Mouse (Mus musculus) lung, adult 2 months (tissue): ENCODE measurements around the gene Tbc1d21. TPM values are rescaled to one million over a fixed set of nuclear protein-coding genes. Genes with fewer than 3 reads are reported as not detected.
A peak's percentile ranks its signal among the peaks of the same experiment; 100 is the strongest.

ENCODE experiments used
- DNase-seq: peaks from one replicate; pipeline ENCODE4 v3.0.0; 2022
- H3K4me1 ChIP-seq: fragments of 200-500 bp; 2 replicates; pipeline ENCODE4 v1.6.1; 2011; ENCODE audit warnings: low read length; ENCODE audit not compliant: control insufficient read depth, insufficient read depth
- H3K4me3 ChIP-seq: fragments of 200-500 bp; replicated peaks from 2 replicates; pipeline ENCODE3; 2011; ENCODE audit warnings: low read depth, mild to moderate bottlenecking, control low read depth, low read length; ENCODE audit errors: extremely low read depth
- CTCF ChIP-seq: fragments of 200-500 bp; IDR thresholded peaks from 2 replicates; pipeline ENCODE4 v1.5.1; 2011; ENCODE audit warnings: mild to moderate bottlenecking, low read length, control low read depth; ENCODE audit not compliant: insufficient read depth
- POLR2A ChIP-seq: fragments of 200-500 bp; IDR thresholded peaks from 2 replicates; pipeline ENCODE4 v1.6.1; 2011; ENCODE audit warnings: low read depth, mild to moderate bottlenecking, control low read depth, low read length, borderline replicate concordance; ENCODE audit errors: extremely low read depth
- WGBS: fragments of 180-500 bp; shearing (Covaris S2); methylation state at CpG from one replicate; pipeline ENCODE4 v1.1.7; 2018; 5-methylcytosine and 5-hydroxymethylcytosine counted together
- polyA plus RNA-seq: library from polyadenylated mRNA; depleted of rRNA; stranded (reverse); fragments of >200 nt; gene quantifications from 2 replicates; pipeline ENCODE4 v1.2.3, GENCODE M21; 2012

Tbc1d21 gene
- polyA plus RNA-seq, 1 experiment, result not detected

- H3K4me1 ChIP-seq, result no peaks in the 10 kb centered on the region
- no peak for DNase-seq
- 76% methylated on average over 6 of the region's 6 CpGs for WGBS
- H3K4me3 ChIP-seq, result no peak overlapping the region
- TF ChIP-seq CTCF (no peak), POLR2A (no peak)
Observed at GRCm38 (mm10) chr9:58347795-58348194, 22.5 kb downstream of the Tbc1d21 start.

- no peak overlapping the region for H3K4me3 ChIP-seq
- no peaks in the 10 kb centered on the region for H3K4me1 ChIP-seq
- WGBS, result 13% methylated on average over 10 of the region's 10 CpGs
- DNase-seq, result no peak
- TF ChIP-seq CTCF (no peak), POLR2A (no peak)
Observed at GRCm38 (mm10) chr9:58346498-58346897, 23.8 kb downstream of the Tbc1d21 start.

- no peaks in the 10 kb centered on the region for H3K4me1 ChIP-seq
- no peak for DNase-seq
- H3K4me3 ChIP-seq, result no peak overlapping the region
- TF ChIP-seq POLR2A (no peak), CTCF (no peak)
- WGBS, result 43% methylated on average over 7 of the region's 7 CpGs
Observed at GRCm38 (mm10) chr9:58345963-58346362, 24.3 kb downstream of the Tbc1d21 start.

GRCm38 (mm10) chr9:58341795-58342194, 28.5 kb downstream of the Tbc1d21 start:
- no peaks in the 10 kb centered on the region for H3K4me1 ChIP-seq
- no peak overlapping the region for H3K4me3 ChIP-seq
- TF ChIP-seq CTCF, result no peak
- no peak for TF ChIP-seq POLR2A
- no peak for DNase-seq
- WGBS, result 76% methylated on average over 1 of the region's 1 CpGs

GRCm38 (mm10) chr9:58336650-58337281, 33.5 kb downstream of the Tbc1d21 start:
- 57% methylated on average over 8 of the region's 8 CpGs for WGBS
- Histone ChIP-seq H3K4me1 (no peaks in the 10 kb centered on the region), H3K4me3 (no peak overlapping the region)
- no peak for DNase-seq
- TF ChIP-seq POLR2A, result no peak
- TF ChIP-seq CTCF, result no peak

- H3K4me1 ChIP-seq, result no peaks in the 10 kb centered on the region
- WGBS, result 52% methylated on average over 3 of the region's 3 CpGs
- no peak for TF ChIP-seq POLR2A
- TF ChIP-seq CTCF, result no peak
- H3K4me3 ChIP-seq, result no peak overlapping the region
- DNase-seq, result no peak
Observed at GRCm38 (mm10) chr9:58331276-58331675, 39.0 kb downstream of the Tbc1d21 start.

GRCm38 (mm10) chr9:58330293-58330692, 40.0 kb downstream of the Tbc1d21 start:
- Histone ChIP-seq H3K4me3 (no peak overlapping the region), H3K4me1 (no peaks in the 10 kb centered on the region)
- DNase-seq, result no peak
- 27% methylated on average over 5 of the region's 5 CpGs for WGBS
- TF ChIP-seq CTCF (peak; percentile 69), POLR2A (no peak)

GRCm38 (mm10) chr9:58327382-58327781, 42.9 kb downstream of the Tbc1d21 start:
- Histone ChIP-seq H3K4me3 (no peak overlapping the region), H3K4me1 (no peaks in the 10 kb centered on the region)
- 48% methylated on average over 1 of the region's 1 CpGs for WGBS
- TF ChIP-seq POLR2A (no peak), CTCF (no peak)
- no peak for DNase-seq

- no peak for DNase-seq
- 17% methylated on average over 4 of the region's 4 CpGs for WGBS
- Histone ChIP-seq H3K4me3 (no peak overlapping the region), H3K4me1 (no peaks in the 10 kb centered on the region)
- TF ChIP-seq POLR2A, result no peak
- TF ChIP-seq CTCF, result no peak
Observed at GRCm38 (mm10) chr9:58326477-58327180, 43.6 kb downstream of the Tbc1d21 start.

GRCm38 (mm10) chr9:58321681-58322080, 48.6 kb downstream of the Tbc1d21 start:
- WGBS, result 98% methylated on average over 3 of the region's 3 CpGs
- H3K4me3 ChIP-seq, result no peak overlapping the region
- TF ChIP-seq POLR2A (no peak), CTCF (0 out of 2 replicates have a peak, but pooled peaks have one; percentile 16)
- no peaks in the 10 kb centered on the region for H3K4me1 ChIP-seq
- no peak for DNase-seq
